Mouse (Mus musculus): ENCODE measurements around the gene Abi3.

Abi3 gene

GRCm38 (mm10) chr11:95838598-95838997 is 3.7 kb downstream of the Abi3 start:
- no peak for DNase-seq

DNA sequence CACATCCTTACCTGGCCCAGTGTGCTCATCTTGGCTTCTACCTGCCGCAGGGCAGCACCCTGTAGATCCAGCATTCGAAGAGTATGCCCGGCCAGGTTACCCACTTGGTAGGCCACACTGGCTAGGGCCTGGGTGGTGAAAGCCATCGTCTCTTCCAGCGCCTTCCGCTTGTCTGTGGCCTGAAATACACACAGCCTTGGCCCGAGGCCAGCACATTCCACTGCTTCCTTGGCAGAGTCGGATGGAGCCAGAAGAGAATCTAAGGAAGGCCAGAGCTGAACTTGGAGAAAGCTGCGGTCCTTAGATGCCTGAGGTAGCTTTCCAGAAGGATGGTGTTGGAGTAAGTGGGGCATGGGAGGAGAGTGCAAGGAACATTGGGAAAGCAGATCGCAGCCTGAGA is 5.2 kb downstream of the Abi3 start, which contains the start of gene Gngt2:
Gngt2 (plus strand) TSS at position 158 of the 400 bp plus-strand sequence.
- no peak for DNase-seq

GRCm38 (mm10) chr11:95836433-95836832 is 5.8 kb downstream of the Abi3 start:
- no peak for DNase-seq

DNA sequence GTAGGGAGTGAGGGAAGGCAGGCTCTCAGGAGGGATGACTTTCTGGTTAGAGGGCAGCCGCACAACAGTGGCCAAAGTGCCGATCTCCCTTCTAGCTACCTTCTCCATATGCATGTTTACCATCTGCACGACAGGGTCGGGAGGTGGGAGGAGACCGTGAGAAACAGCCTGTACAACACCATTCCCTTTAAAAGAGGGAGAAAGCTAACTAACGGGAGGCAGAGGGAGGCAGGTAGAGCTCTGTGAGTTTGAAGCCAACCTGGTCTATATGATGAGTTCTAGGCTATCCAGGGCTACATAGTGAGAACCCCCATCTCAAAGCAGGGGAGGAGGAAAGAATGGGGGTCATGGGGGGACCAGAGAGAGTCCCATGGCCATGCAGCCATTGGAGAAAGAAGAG is 6.4 kb downstream of the Abi3 start:
- DNase-seq: no peak

GRCm38 (mm10) chr11:95834742-95835710 is 7.2 kb downstream of the Abi3 start:
- peak; percentile 75 for DNase-seq

DNA sequence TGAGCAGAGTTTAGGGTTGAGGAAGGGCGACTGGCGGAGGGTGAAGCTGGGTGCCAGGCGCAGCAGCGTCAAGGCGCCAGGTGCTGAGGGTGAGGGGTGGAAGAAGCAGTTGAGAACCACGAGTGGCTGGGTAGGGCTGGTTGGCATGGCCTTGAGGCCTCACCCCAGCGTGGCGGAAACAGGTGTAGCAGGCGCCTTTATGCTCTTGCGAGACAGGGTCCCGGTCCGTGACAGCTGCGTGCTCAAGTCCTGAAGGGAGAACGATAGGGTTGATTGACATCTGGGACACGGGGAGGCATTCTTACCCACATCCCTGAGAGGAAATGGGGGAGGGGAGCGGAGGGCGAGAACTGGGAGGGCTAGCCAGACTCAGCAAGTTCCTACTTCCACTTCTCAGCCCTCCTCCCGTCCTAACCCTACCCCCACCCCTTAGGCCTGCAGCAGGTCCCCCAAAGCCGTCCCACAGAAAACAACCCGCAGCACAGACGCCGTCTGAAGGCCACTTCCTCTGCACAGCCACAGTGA is 8.1 kb downstream of the Abi3 start:
- peak; percentile 94 for DNase-seq

GRCm38 (mm10) chr11:95833631-95834142 is 8.6 kb downstream of the Abi3 start:
- peak; percentile 64 for DNase-seq

GRCm38 (mm10) chr11:95833006-95833570 is 9.2 kb downstream of the Abi3 start:
- DNase-seq: peak; percentile 72

- DNase-seq: peak; percentile 31
Measured at GRCm38 (mm10) chr11:95832129-95833005, 9.9 kb downstream of the Abi3 start.

GRCm38 (mm10) chr11:95831641-95832040 is 10.6 kb downstream of the Abi3 start:
- DNase-seq: no peak

DNA sequence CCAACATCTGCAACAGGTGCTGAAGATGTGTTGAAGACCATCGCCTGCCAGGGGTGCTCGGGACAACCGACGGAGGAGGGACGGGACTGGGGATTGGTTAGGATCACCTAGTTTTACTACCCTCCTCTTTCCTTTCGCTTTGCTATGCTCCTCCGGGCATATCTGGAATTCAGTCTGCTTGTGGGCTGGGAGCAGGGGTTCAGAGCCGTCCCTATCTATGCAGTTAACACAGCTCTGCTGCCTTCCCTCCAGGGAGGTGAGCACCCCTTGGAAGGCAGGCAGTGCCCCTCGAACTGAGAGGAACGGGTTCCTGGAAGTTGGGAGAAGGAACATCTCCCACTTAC is 11.0 kb downstream of the Abi3 start:
- no peak for DNase-seq

- peak; percentile 78 for DNase-seq
Measured at GRCm38 (mm10) chr11:95830411-95831275, 11.6 kb downstream of the Abi3 start.

GRCm38 (mm10) chr11:95829526-95830050 is 12.7 kb downstream of the Abi3 start:
- peak; percentile 25 for DNase-seq

- DNase-seq: peak; percentile 45
Measured at GRCm38 (mm10) chr11:95828181-95828964, 13.9 kb downstream of the Abi3 start.

GRCm38 (mm10) chr11:95827464-95828085 is 14.7 kb downstream of the Abi3 start:
- peak; percentile 76 for DNase-seq

- peak; percentile 8 for DNase-seq
Measured at GRCm38 (mm10) chr11:95827168-95827447, 15.2 kb downstream of the Abi3 start.

DNA sequence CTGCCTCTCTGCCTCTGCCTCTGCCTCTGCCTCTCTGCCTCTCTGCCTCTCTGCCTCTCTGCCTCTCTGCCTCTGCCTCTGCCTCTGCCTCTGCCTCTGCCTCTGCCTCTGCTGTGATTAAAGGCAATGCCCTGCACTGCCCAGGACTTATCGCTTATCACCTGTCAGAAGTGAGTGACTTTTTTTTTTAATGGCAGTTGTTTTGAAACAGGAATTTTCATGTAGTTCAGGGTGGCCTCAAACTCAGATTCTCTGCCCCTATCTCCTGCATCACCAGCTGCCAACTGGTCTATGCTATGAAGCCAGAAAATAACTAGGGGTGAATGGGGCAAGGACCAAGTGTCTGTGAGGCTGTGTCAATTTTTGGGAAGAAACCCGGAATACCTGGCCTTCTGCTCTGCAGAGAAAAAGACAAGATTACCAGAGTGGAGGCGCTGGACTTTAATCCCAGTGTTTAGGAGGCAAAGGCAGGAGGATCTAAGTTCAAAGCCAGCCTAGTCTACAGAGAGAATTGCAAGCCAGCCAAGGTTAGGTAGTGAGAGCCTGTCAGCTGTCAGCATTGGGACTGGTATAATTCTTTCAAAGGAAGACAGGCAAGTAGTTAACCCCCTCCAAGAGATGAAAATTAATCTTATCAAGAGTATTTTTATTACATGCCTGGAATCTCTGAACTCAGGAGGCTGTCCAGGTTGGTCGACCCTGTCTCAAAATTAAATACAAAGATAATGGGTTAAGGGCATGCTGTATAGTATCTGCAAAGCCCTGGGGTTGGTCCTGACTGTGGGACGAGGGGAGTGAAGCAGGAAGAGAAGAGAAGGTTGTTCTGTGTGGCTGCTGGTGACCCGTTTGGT is 15.7 kb downstream of the Abi3 start:
- no peak for DNase-seq

DNA sequence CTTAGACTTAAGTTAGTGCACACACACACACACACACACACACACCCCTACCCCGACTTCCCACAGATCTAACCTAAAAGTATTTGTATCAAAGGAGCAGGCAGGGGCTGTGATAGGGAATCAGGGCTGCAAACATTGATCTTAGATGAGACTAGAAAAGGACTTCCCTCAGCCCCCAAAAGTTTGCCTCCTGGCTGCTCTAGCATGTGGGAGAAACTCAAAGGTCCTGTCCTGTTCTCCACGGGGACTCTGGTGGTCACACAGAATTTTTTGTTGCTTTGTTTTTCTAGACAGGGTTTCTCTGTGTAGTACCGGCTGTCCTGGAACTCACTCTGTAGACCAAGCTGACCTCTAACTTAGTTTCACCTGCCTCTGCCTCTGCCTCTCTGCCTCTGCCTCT is 16.7 kb downstream of the Abi3 start:
- no peak for DNase-seq

- DNase-seq: peak; percentile 48
Measured at GRCm38 (mm10) chr11:95824877-95825243, 17.4 kb downstream of the Abi3 start.
